Mouse (Mus musculus) CH12F3 (cell line): Measurements from ENCODE around the gene Kcne1.

ENCODE experiments used
- in situ Hi-C: fragments of 300-500 bp; cut with MboI; formaldehyde crosslinking; loops from 2 replicates; pipeline ENCODE4 v1.14.3; 2020; ENCODE audit warnings: low sequenced_read_pairs

The Kcne1 gene

GRCm38 (mm10) chr16:92359229-92359628 lies at the start of gene Kcne1:
Gene Kcne1, minus strand, starts transcription at chr16:92359468.
- in situ Hi-C loops = no loop called here

GRCm38 (mm10) chr16:92407883-92408282 lies 48.6 kb upstream of the Kcne1 start:
- in situ Hi-C loops = no loop called here

GRCm38 (mm10) chr16:92404141-92404540 lies 44.9 kb upstream of the Kcne1 start:
- in situ Hi-C loops = no loop called here

GRCm38 (mm10) chr16:92403069-92403468 lies 43.8 kb upstream of the Kcne1 start:
- in situ Hi-C loops = no loop called here

- in situ Hi-C loops = no loop called here
Observed at GRCm38 (mm10) chr16:92402216-92402615, 42.9 kb upstream of the Kcne1 start.

- in situ Hi-C loops = no loop called here
Observed at GRCm38 (mm10) chr16:92401206-92401605, 41.9 kb upstream of the Kcne1 start.

- in situ Hi-C loops = loop anchor here (5.0 kb wide), 1 partner anchor 53 kb away; no protein-coding TSS in a partner anchor
Observed at GRCm38 (mm10) chr16:92399490-92400458, 40.5 kb upstream of the Kcne1 start.

GRCm38 (mm10) chr16:92398574-92399118 lies 39.4 kb upstream of the Kcne1 start:
- in situ Hi-C loops = loop anchor here (5.0 kb wide), 1 partner anchor 54 kb away; no protein-coding TSS in a partner anchor

- in situ Hi-C loops = loop anchor here (5.0 kb wide), 1 partner anchor 54 kb away; no protein-coding TSS in a partner anchor
Observed at GRCm38 (mm10) chr16:92397745-92398573, 38.7 kb upstream of the Kcne1 start.

- in situ Hi-C loops = no loop called here
Observed at GRCm38 (mm10) chr16:92393732-92394131, 34.5 kb upstream of the Kcne1 start.

- in situ Hi-C loops = no loop called here
Observed at GRCm38 (mm10) chr16:92387692-92388091, 28.4 kb upstream of the Kcne1 start.

GRCm38 (mm10) chr16:92385062-92385461 lies 25.8 kb upstream of the Kcne1 start:
- in situ Hi-C loops = no loop called here

- in situ Hi-C loops = no loop called here
Observed at GRCm38 (mm10) chr16:92383412-92383811, 24.1 kb upstream of the Kcne1 start.

- in situ Hi-C loops = no loop called here
Observed at GRCm38 (mm10) chr16:92382508-92382907, 23.2 kb upstream of the Kcne1 start.

- in situ Hi-C loops = no loop called here
Observed at GRCm38 (mm10) chr16:92381092-92381491, 21.8 kb upstream of the Kcne1 start.

GRCm38 (mm10) chr16:92376976-92377375 lies 17.7 kb upstream of the Kcne1 start:
- in situ Hi-C loops = no loop called here

- in situ Hi-C loops = no loop called here
Observed at GRCm38 (mm10) chr16:92371623-92372022, 12.4 kb upstream of the Kcne1 start.

- in situ Hi-C loops = no loop called here
Observed at GRCm38 (mm10) chr16:92369260-92369659, 10.0 kb upstream of the Kcne1 start.

- in situ Hi-C loops = no loop called here
Observed at GRCm38 (mm10) chr16:92365477-92365876, 6.2 kb upstream of the Kcne1 start.

- in situ Hi-C loops = no loop called here
Observed at GRCm38 (mm10) chr16:92360711-92361110, 1.4 kb upstream of the Kcne1 start.

GRCm38 (mm10) chr16:92358734-92359133 lies 534 bp downstream of the Kcne1 start:
- in situ Hi-C loops = no loop called here
